Mouse (Mus musculus) CD4-positive helper T cell, adult 2 months (primary cell): ENCODE results near the gene Arhgef3.

Experiments used
- DNase-seq: peaks from one replicate; pipeline ENCODE4 v3.0.0-alpha.2; 2012; ENCODE audit warnings: low read depth, missing footprints, low spot score

The Arhgef3 gene

GRCm38 (mm10) chr14:27158782-27159181 is 44.1 kb downstream of the Arhgef3 start:
- no peak for DNase-seq

- DNase-seq, result no peak
These were observed 46.1 kb downstream of the Arhgef3 start for GRCm38 (mm10) chr14:27160762-27161161.

GRCm38 (mm10) chr14:27164639-27165038 is 49.9 kb downstream of the Arhgef3 start:
- DNase-seq, result no peak

- no peak for DNase-seq
These were observed 52.1 kb downstream of the Arhgef3 start for GRCm38 (mm10) chr14:27166751-27167150.

- DNase-seq, result no peak
These were observed 52.5 kb downstream of the Arhgef3 start for GRCm38 (mm10) chr14:27167177-27167576.

GRCm38 (mm10) chr14:27168387-27168786 is 53.7 kb downstream of the Arhgef3 start:
- DNase-seq, result no peak

GRCm38 (mm10) chr14:27169287-27169686 is 54.6 kb downstream of the Arhgef3 start:
- no peak for DNase-seq

DNA sequence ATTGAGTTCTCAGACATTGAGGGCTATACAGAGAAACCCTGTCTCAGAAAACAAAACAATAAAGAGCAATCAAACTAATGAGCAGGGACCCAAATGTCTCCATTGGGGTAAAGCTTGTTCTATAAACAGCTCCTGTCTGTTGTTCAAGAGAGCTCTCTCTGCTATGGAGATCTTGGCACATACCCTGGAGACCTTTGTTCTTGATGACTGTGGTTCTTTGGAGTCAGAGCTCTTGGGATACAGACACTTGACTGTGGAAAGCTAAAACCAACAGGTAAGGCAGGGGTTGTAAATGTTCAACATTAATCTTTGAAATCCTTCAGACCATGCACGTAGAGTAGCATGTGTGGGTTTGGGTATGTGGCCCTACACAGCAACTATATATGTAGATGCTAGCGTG is 55.7 kb downstream of the Arhgef3 start:
- DNase-seq, result no peak

DNA sequence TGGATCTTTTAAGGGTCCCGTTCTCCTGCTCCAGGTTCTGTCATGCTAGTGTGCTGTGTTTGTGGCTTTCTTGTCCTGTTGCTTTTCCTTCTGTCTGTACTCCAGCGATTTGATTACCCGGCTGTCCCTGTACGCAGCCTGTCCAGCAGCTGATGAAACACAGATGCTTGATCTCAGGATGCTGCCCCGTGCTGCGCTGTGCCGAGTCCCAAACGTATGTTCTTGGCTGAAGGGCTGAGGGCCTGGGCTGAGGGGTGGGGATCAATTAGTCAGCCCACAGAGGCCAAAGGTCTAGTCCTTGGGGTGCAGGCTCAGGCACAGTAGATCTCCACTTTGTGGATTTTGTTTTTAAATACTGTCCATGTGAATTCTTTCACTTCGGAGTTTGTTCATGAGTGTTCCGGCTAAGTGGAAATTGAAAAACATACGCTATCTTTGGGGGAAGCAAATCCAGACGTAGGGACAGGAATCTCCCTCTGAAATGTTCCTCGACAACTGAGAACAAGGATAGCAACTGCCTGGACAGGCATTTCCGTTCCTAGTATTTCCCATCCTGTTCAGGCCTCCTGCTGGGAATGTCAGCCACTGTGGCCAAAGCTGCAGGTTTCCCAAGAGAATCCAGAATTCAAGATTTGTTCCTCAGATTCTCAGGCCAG is 56.6 kb downstream of the Arhgef3 start:
- DNase-seq, result no peak

- no peak for DNase-seq
These were observed 58.6 kb downstream of the Arhgef3 start for GRCm38 (mm10) chr14:27173178-27173803.

DNA sequence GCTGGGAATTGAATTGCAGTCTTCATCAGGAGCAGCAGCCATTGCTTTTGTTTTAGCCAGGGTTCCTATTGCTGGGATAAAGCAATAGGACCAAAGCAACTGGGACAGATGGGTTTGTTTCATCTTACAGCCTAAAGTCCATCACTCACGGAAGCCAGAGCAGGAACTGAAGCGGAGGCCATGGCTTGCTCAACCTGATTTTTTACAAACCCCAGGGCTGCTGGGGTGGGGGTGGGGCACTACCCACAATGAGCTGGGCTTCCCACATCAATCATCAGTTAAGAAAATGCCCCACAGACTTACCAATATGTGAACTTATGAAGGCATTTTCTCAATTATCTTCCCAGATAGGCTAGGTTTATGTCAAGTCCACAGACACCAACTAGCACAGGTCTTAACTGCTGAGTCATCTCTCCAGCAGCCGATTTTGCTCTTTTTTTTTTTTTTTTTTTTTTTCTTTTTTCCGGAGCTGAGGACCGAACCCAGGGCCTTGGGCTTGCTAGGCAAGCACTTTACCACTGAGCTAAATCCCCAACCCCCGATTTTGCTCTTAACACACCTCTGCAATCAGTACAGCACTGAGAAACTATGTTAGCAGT is 59.6 kb downstream of the Arhgef3 start:
- no peak for DNase-seq

DNA sequence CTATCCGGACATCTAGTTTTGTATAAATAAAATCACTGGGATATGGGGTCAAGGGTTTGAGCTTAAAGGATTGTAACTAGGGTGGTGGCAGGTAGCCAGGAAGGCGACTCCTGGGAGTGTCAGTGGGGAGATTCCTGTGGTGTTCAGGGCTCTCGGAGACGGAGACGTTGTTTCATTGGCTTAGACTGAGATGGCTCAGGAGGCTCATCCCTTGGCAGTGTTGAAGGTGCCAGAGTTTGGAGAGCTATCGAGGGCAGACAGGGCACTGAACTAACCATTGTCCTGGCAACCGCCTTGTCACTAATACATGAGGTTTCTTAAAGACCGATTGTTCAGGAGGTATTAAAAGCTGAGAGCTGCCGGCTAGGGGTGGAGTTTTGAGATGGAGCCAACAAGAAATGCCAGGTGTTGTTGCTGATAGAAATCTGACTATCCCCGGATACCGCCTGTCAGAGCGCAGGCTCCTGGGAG is 60.2 kb downstream of the Arhgef3 start:
- no peak for DNase-seq

DNA sequence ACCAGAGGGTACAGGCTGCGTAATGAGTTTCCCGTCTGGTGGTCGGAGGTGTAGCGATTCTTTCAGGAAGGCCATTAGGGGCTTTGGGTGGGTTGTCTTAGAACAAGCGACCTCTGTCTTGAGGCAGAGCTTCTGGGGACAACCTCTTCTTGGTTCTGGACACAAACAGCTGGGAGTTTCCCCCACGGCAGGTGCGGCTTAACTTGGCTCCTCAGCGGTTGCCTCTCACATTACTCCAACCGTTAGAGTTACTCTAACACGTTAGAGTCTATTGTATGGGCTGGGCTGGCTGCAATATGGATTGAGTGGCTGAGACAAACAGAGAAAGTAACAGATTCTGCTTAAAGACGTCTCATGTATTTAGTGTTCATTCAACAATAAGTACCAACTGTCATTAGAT is 60.6 kb downstream of the Arhgef3 start:
- no peak for DNase-seq

GRCm38 (mm10) chr14:27177800-27178559 is 63.3 kb downstream of the Arhgef3 start:
- DNase-seq, result no peak

- no peak for DNase-seq
These were observed 63.8 kb downstream of the Arhgef3 start for GRCm38 (mm10) chr14:27178560-27178920.

GRCm38 (mm10) chr14:27179771-27180170 is 65.1 kb downstream of the Arhgef3 start:
- no peak for DNase-seq

- DNase-seq, result no peak
These were observed 67.4 kb downstream of the Arhgef3 start for GRCm38 (mm10) chr14:27182059-27182458.

DNA sequence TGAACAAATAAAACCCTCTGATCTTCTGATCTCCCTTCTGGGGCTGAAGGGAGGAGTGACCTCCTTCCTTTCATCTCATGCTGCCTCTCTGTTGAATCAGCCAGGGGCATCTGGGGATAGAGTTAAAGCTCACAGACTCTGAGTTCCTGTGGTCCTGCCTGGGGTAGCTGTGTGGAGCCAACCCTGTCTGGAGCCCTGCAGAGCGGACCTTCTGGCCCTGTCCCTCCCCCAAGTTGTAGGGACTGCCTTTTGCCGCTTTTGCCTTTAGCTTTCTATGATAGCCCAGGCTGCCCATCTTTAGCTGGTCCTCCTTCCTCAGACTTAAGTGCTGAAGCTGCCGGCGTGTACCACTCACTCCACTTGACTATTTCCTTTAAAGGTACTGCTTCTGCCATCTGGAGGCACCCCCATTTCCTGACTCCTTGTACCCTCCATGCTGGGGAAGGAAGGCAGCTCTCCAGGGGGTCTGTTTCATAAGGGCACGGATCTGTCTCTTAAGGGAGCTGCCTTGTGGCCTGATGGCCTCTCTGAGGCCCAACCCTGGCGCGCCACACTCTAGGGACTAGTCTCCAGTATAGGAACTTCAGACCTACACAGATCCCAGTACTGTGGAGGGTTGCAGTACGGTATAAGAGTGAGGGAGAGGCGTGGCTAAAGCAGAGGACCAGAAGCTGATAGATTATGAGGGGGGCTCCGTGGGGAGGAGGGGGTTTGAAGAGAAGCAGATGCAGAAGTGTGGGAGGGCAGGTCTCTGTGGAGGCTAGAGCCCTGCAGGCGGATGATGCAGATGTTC is 68.1 kb downstream of the Arhgef3 start:
- DNase-seq, result no peak

DNA sequence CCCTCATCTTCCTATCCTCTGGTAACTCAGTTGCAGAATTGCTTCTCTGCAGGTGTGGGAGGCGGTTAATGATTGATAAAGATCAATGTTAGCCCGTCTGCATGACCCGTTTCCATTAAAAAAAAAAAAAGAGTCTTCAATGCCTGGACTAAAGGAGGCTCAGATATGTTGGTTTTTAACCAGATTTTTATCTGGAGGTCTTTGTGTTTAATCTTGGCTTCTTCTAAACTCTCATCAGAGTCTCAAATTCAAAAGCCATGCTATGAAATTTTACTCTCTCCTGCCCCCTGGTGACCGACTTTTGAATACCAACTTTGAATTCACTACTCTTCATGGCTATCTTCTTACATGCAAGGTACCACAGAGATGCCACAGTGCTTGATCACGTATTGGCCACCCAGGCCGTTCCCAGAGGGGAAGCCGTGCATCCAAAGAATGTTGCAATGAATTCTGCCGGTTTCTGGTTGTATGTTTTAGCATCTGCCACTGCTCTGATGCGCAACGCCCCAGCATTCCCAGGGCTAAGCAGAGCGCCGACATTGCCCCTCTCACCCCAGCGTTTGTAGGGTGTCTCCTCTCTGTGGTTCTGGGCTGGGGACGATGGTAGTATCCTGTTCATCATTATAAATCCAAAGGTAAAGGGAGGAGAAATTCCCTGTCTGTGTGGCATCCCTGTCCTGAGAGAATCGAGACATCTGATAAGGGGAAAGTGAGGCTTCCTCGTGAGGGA is 69.0 kb downstream of the Arhgef3 start:
- DNase-seq, result peak; percentile 62

DNA sequence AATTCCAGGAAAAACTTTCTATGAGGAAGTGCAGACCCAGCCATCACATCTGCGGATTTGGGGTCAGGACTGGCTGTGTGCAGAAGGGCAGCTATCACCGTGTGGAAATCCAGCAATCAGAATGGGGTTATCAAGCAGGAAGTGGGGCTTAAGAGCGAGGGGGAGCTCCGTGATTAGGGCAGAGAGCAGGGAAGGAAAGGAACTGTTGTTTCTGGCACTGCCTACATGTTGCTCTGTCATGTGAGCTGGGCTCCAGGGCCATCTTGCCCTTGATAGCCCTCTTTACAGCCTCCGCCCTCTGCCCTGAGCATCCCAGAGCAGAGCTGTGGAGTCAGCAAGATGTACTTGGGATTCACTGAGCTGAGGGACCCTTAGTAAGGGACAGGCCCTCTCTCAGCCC is 71.2 kb downstream of the Arhgef3 start:
- no peak for DNase-seq

GRCm38 (mm10) chr14:27186596-27186995 is 71.9 kb downstream of the Arhgef3 start:
- DNase-seq, result no peak
